Mouse (Mus musculus): ENCODE data around the gene Six1.
"Not testable (repeated sequence)": the region's sequence is repeated elsewhere in the genome, so short reads cannot be mapped to it uniquely, and the experiment has no call there.

Gene Six1

DNA sequence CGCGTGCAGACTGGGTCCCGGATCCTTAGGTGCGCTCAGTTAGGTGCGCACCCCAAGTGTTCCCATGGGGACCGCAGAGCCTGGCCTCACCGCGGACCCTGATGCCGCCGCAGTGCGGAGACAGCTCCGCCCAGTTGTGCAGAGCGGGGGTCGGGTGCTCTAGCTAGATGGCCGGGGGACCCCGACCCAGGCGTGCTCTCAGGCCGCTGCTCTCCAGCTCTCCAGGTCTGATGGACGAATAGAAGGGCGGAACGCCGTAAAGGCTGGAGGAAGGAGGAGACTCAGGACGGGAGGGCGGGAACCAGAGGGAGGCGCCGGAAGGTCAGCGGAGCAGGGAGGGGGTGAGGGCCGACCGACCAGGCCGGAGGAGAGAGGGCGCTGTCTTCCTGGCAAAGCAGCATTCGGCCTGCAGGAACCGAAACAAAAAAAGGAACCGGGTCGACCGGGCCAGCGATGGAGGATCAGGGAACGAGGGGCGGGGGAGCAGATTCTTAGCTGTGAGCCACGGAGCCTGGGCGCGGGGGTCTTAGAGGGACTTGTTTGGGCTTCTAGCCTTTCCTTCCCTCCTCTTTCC is at the start of gene Six1:
TSS of gene Six1 (minus strand) at position 220 of the 574 bp plus-strand sequence.
- DNase-seq (ENCODE audit: extremely low spot score, low read depth, low spot score) = no peak

DNA sequence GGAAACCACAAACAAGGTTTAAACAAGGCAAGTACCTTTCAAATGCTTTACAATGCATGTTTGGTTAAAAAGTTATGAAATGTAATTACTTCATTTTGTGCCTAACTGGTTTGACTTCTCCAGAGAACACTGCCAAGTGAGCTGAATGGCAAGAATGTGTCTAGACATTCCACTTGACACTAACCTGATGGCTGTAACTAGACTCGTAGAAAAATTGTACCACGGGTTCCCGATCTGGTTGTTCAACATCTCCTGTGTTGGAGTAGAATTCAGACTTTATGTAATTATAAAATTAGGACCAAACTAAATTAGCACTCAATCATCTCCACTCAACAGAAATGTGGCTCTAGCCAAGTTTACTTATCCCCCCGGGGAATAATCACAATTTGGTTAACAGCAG is 44.9 kb upstream of the Six1 start:
- no peak for DNase-seq (ENCODE audit: extremely low spot score, low read depth, low spot score)

DNA sequence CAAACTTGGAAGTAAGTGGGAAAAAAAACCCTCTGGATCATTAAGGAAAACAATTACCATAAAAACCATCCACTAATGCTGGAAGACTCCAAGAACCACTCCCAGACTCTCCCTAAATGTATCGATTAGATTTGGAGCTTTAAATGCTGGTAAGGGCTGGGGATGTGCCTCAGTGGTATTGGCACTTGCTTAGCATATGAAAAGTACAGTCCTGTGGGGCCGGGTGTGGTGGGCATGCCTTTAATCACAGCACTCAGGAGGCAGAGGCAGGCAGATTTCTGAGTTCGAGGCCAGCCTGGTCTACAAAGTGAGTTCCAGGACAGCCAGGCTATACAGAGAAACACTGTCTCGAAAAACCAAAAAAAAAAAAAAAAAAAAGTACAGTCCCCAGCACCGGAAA is 42.5 kb upstream of the Six1 start:
- not testable (repeated sequence) for DNase-seq (ENCODE audit: extremely low spot score, low read depth, low spot score)

DNA sequence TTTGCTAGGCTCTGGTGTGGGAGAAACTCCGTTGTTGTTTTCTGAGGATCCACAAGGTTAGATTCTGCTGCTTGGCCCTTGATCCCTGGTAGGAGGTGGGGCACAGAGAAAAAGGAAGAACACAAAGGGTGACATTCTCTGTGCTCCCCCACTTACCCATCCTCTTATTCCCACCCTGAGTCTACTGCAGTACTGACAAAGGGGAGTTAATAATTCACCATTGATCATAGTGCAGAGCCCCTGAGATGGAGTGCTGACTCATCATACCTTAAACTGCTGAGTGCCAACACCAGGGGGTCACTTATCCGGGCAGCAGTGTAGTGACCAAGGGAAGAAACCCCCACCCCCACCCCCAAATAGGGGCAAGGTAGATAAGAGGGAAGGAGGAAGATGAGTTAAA is 40.9 kb upstream of the Six1 start:
- no peak for DNase-seq (ENCODE audit: extremely low spot score, low read depth, low spot score)

DNA sequence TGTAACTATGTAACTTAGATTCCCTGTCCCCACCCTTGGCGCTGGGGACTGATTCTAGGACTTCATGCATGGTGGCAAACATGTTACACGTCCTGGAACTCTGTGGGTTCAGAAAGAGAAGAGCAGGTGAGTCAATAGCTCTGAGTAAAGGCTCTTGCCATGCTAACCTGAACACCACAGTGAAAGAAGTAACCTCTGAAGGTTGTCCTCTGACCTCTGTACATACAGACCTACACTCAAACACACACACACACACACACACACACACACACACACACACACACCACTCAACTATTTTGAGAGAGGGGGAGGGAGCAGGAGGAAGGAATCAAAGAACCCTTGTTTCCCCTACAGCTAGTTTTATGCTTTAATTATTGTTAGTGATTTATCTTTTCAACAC is 40.5 kb upstream of the Six1 start:
- no peak for DNase-seq (ENCODE audit: extremely low spot score, low read depth, low spot score)

DNA sequence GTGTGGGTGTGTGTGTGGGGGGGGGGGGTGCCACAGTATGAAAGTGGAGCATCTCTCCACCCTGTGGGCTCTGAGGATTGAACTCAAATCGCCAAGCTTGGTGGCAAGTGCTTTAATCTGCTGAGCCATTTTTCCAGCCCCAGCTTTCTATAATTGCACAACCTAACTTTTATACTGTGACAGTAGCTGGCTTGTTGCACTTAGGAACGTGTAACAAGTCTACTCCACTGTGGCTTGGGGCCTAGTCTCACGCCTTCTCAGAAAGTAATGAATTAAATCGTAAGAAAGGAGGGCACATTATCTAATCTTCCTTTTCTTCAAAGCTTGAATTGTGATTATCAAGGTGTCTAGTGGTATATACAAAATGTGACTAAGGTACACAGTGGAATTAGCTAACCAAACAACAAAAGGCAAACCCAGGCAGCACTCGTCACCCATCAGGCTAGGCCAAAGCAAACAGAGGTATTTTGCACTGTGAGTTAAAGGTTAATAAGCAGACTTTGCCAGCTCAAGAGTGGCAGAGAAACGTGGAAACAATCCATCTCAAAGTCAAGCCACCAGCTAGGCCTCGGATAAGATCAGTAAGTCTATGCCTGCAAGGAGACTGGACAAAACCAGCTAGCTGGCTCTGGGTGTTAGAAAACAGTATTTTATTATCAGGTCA is 37.1 kb upstream of the Six1 start:
- DNase-seq (ENCODE audit: extremely low spot score, low read depth, low spot score) = no peak

DNA sequence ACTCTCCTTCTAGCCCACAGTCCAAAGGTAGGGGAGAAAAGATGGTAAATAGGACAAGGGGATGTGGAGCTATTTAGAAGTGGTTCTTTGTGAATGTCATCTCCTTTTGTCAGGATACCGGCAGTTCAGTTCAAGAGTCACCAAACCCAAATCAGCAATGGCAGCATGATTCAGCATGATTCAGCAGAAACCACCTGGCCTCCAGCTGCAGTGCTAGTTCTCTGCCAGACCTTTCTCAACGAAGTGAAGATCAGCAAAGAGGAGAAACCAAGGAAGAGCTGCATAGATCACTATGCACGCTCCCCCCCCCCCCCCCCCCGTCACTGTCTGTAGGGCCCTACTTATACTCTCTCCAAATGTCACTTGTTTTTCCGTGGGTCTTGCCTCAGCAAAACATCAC is 35.2 kb upstream of the Six1 start:
- DNase-seq (ENCODE audit: extremely low spot score, low read depth, low spot score) = no peak

DNA sequence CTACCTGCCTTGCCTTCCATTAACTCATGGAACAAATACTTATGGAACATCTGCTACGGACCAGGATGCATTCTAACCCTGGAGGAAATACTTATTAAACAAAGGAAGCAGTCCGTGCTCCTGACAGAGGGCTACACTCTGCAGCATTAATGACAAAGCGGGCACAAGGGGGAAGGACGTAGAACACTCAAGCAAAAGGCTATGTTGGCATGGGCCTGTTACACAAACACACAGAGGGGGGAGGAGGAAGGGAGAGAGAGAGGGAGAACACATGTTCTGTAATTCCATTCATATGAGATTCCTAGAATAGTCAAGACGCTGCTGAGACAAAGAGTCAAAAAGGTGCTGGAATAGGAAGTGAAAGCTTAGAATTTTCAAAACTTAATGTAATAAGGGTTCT is 34.8 kb upstream of the Six1 start:
- no peak for DNase-seq (ENCODE audit: extremely low spot score, low read depth, low spot score)

- DNase-seq (ENCODE audit: extremely low spot score, low read depth, low spot score) = no peak
Measured at GRCm38 (mm10) chr12:73087086-73087485, 33.4 kb upstream of the Six1 start.

DNA sequence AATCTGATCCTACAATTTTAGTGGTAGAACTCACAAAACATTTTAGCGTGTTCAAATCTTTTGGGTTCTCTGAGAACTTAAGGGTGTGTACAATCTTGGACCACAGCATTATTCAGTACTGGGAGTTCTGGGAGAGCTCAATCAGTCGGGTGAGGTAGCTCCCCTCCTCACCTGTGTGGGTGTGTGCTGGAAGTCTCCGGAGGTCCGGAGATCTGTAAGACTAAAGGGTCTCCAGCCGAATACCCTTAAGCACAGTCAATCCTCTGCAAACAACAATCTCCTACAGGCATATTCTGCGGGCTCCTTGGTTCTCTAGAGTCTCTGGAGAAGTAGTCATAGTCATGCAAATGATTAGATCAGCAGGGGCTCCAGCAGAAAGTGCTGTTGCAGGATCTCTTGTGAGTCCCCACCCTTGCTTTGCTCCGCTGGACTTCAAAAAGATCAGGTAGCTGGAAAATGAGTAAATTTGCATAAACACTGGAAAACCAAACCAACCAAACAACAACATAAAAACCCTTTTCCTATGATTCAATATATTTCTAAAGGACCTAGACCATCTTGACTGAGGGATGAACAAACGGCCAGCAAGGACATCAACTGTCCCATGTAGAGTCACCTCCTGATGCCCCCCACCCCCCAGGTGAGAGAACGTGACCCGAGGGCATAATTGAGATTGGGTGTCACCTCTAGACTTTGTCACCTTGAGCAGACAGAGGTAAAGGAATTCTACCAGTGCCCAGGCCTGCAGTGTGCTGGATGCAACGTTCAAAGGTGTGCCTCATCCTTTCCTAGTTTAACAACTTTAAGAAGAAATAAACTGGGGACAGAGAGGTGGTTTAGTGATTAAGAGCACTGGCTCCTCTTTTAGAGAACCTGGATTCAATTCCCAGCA is 32.3 kb upstream of the Six1 start:
- no peak for DNase-seq (ENCODE audit: extremely low spot score, low read depth, low spot score)

GRCm38 (mm10) chr12:73083773-73084172 is 30.1 kb upstream of the Six1 start:
- no peak for DNase-seq (ENCODE audit: extremely low spot score, low read depth, low spot score)

- DNase-seq (ENCODE audit: extremely low spot score, low read depth, low spot score) = not testable (repeated sequence)
Measured at GRCm38 (mm10) chr12:73081828-73082227, 28.1 kb upstream of the Six1 start.

DNA sequence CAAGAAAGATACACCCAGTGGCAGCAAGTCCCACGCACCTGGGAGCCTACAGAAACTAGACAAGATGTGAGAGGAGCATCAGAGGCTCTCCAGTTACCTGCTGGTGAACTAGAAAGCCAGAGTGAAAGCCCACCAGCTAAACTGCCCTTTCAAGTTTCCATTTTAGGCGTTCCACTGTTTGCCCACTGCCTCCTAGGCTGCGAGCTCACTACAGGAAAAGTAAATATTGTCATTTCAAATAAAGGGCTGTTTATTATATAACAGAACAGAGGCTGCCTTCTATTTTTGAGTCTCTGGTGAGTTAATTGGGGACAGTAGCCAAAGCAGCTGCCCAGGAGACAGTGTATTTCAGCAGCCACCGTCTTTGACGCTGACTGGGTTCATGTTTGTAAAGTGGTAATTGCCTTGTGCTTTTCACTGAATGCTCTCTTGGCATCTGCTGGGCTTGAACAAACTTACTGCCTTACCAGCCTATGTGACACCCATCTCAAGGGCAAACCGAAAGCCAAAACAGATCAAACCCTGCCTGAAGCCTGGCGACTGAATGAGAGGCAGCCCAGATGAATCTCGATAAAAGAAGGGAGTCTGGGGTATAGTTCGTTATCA is 7.2 kb upstream of the Six1 start:
- DNase-seq (ENCODE audit: extremely low spot score, low read depth, low spot score) = no peak

GRCm38 (mm10) chr12:73057492-73057891 is 3.8 kb upstream of the Six1 start:
- no peak for DNase-seq (ENCODE audit: extremely low spot score, low read depth, low spot score)

DNA sequence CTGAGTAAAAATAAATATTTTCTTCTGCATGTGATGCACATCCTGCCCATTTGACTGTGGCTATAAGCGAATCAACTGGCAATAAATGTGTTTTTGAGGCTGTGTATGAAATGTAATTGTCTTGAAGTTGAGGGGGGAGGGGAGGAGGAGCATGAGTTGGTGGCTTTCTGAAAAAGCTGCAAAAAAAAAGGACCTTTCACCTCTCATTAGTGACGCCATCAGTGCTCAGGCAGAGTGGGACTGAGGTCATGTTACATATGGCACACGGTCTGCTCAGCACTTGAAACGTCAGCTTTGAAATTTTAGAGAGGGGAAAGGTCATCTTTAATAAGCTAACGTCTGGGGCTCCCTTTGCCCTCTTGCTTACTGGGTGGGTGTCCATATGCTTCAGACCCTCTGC is 1.8 kb upstream of the Six1 start:
- DNase-seq (ENCODE audit: extremely low spot score, low read depth, low spot score) = no peak

- DNase-seq (ENCODE audit: extremely low spot score, low read depth, low spot score) = no peak
Measured at GRCm38 (mm10) chr12:73054576-73055185, 994 bp upstream of the Six1 start.

- DNase-seq (ENCODE audit: extremely low spot score, low read depth, low spot score) = no peak
Measured at GRCm38 (mm10) chr12:73052651-73053591, 766 bp downstream of the Six1 start.

DNA sequence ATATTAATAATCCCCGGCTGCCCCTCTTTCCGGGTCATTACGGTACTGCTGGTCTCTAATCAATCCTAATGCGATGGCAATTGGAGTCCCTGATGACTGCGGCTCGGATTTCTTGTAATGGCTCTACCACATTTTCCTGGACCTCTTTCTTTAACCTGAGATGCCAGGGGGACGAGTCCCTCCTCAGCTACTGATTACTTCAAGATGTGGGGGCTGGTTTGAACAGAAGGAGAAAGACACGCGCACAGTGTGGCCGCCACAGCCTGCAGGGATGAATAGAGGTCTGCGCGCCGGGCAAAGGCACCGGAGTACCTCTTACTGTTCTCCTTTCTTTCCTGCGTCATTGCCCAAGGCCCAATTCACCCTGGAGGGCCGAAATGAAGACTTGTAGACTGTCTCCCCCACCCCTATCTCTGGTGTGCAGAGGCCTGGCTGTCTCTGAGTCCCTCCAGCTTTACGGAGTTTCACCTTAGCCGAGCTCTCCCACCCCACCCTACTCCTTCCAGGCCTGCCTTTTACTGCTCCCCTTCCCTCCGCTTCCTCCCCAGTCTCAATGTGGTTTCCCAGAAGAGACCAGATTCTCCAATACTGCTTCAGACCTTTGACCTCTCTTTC is 1.5 kb downstream of the Six1 start:
- DNase-seq (ENCODE audit: extremely low spot score, low read depth, low spot score) = no peak

DNA sequence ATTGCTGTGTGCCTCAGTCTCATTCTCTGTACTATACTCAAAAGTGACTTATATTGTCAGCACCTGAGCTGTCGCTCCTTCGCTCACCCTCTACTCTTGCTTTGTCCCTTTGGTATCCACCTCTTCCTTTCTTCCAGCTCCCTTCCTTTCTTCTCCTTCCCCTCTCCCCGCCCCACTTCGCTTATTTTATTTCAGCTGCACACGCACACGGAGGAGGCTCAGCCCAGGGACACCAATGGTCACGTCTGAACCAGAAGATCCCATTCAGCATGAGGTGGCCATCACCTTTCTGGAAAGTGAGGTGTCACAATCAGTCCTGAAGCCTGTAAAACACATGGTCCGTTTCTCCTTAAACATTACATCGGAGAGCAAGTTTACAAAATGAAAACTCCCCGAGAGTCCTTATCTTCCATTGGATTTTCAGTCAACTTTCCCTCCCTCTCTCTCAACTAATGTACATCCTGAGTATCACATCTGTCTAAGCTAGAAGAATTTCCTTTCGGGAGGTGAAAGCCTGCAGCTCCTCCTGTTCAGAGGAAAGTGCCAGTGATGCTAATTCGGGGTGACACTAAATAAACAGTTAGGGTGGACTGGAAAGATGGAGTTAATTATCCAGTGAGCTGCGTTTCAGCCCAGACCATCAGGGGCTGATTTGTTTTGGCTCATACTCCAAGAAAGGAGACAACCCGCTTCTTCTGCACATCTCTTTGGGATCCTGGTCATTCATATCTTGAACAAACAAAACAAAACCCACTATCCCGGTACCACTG is 2.7 kb downstream of the Six1 start:
- no peak for DNase-seq (ENCODE audit: extremely low spot score, low read depth, low spot score)

All from hindlimb bud, embryonic 11.5 days (tissue).